In genomic region chr12:107669910-107670309, GRCm38 (mm10) we compare ENCODE assay signal across 12 mouse cellular contexts.
DNase-seq lines count a peak whose midpoint lies in the region; ATAC-seq lines count a peak whose summit lies in the region.
"Had no signal": no experiment of that assay in that cellular context is flagged by ENCODE, and none has a peak within 500 bp of the region (broad histone marks: within the 10 kb centered on the region; RNA-seq: fewer than 3 reads in every experiment).

No protein-coding gene starts in this region.

- no peak overlapping the region for H3K9ac ChIP-seq in kidney, embryonic 16.5 days (replicated peaks; ENCODE audit: low read length)
- H3K9ac ChIP-seq in embryonic facial prominence, embryonic 14.5 days (ENCODE audit: low read depth, low read length): peak overlapping the region; percentile 22; the same call in 1 of the 2 replicates

- no peak overlapping the region for H3K4me3 ChIP-seq in kidney, embryonic 16.5 days (ENCODE audit: low read length)
- no peak overlapping the region for H3K4me3 ChIP-seq in embryonic facial prominence, embryonic 14.5 days (ENCODE audit: low read depth, low read length)

- H3K4me1 ChIP-seq in kidney, embryonic 16.5 days (ENCODE audit: insufficient read depth, low read length): no peaks in the 10 kb centered on the region
- H3K4me1 ChIP-seq in embryonic facial prominence, embryonic 14.5 days (ENCODE audit: control insufficient read depth, insufficient read depth, low read length): peaks cover 19% of the 10 kb centered on the region

- no peak for ATAC-seq in kidney, embryonic 16.5 days (ENCODE audit: low FRiP score, low TSS enrichment)
- peak; percentile 83 for ATAC-seq in embryonic facial prominence, embryonic 14.5 days (ENCODE audit: low read depth)
- no peak for ATAC-seq in inflammation-experienced regulatory T-cells, adult 6 months
- ATAC-seq in megakaryocyte-erythroid progenitor cell, adult 5-6 weeks (replicated peaks; ENCODE audit: low FRiP score, low TSS enrichment, poor library complexity, severe bottlenecking): no peak
- ATAC-seq: intestine, embryonic 16.5 days had no signal

- DNase-seq in kidney, adult 18-20 months: peak; percentile 37
- peak; percentile 79 for DNase-seq in embryonic facial prominence, embryonic 14.5 days (ENCODE audit: low spot score)
- DNase-seq in kidney, postnatal 25 days: peak; percentile 52 to 58
- peak; percentile 38 for DNase-seq in lung, postnatal 10 days
- DNase-seq: gastrocnemius, postnatal 25 days; spleen, adult 18-20 months; thymus, adult 2 months had no signal

- H3K27me3 ChIP-seq in kidney, embryonic 16.5 days (ENCODE audit: insufficient read depth, low read length): no peaks in the 10 kb centered on the region
- no peaks in the 10 kb centered on the region for H3K27me3 ChIP-seq in embryonic facial prominence, embryonic 14.5 days (replicated peaks; ENCODE audit: control insufficient read depth, insufficient read depth, low read length)

- H3K27ac ChIP-seq in kidney, embryonic 16.5 days (ENCODE audit: low read length): no peak overlapping the region
- no peak overlapping the region for H3K27ac ChIP-seq in embryonic facial prominence, embryonic 14.5 days (replicated peaks; ENCODE audit: low read depth, low read length)
- H3K27ac ChIP-seq: macrophage had no signal

- H3K36me3 ChIP-seq in kidney, embryonic 16.5 days (ENCODE audit: insufficient read depth, low read length): no peaks in the 10 kb centered on the region
- H3K36me3 ChIP-seq in embryonic facial prominence, embryonic 14.5 days (ENCODE audit: control insufficient read depth, insufficient read depth, low read length): no peaks in the 10 kb centered on the region

- no peaks in the 10 kb centered on the region for H3K9me3 ChIP-seq in kidney, embryonic 16.5 days (ENCODE audit: low read length)
- H3K9me3 ChIP-seq in embryonic facial prominence, embryonic 14.5 days (ENCODE audit: control insufficient read depth, low read length): no peaks in the 10 kb centered on the region

- 75% methylated on average over 10 of the region's 10 CpGs for WGBS in kidney, embryonic 16.5 days
- 57% methylated on average over 10 of the region's 10 CpGs for WGBS in embryonic facial prominence, embryonic 14.5 days

- no peak overlapping the region for H3K4me2 ChIP-seq in kidney, embryonic 16.5 days (replicated peaks; ENCODE audit: low read depth, low read length)
- 0 out of 2 replicates have a peak overlapping the region, but pooled peaks have one; percentile 15 for H3K4me2 ChIP-seq in embryonic facial prominence, embryonic 14.5 days (ENCODE audit: low read depth, low read length)
